Mouse (Mus musculus): Measurements from ENCODE around the gene Cln3. TPM values are rescaled to one million over a fixed set of nuclear protein-coding genes. Genes with fewer than 3 reads are reported as not detected.
A peak's percentile ranks its signal among the peaks of the same experiment; 100 is the strongest.

Cln3 gene
- polyA plus RNA-seq, 1 experiment: 3.6 TPM

- Histone ChIP-seq H3K36me3 (ENCODE audit: control insufficient read depth, insufficient read depth) (no peaks in the 10 kb centered on the region), H3ac (ENCODE audit: control insufficient read depth, insufficient read length) (no peak overlapping the region), H3K4me2 (ENCODE audit: low read depth) (no peak overlapping the region), H3K27me3 (ENCODE audit: control insufficient read depth, insufficient read depth, insufficient read length) (no peaks in the 10 kb centered on the region), H3K79me2 (ENCODE audit: control insufficient read depth, insufficient read depth) (peaks cover 3% of the 10 kb centered on the region), H3K4me3 (no peak overlapping the region)
- TF ChIP-seq E2F4 (IDR thresholded peaks at IDR 0.05; ENCODE audit: insufficient read depth): no peak
- TF ChIP-seq MYOG (IDR thresholded peaks at IDR 0.05; ENCODE audit: control insufficient read depth in 1 of 3, insufficient read depth in 1 of 3, insufficient read length in 2 of 3, low read depth in 2 of 3): no peak
- no peak for TF ChIP-seq TCF3 (IDR thresholded peaks at IDR 0.05; ENCODE audit: insufficient read length, low read depth)
- TF ChIP-seq SRF (IDR thresholded peaks at IDR 0.05; ENCODE audit: control insufficient read depth, insufficient read length, low read depth): no peak
- TF ChIP-seq POLR2AphosphoS2 (IDR thresholded peaks at IDR 0.05; ENCODE audit: insufficient read length, low read depth): no peak
- TF ChIP-seq MAX (IDR thresholded peaks at IDR 0.05; ENCODE audit: low read depth): no peak
- no peak for TF ChIP-seq CEBPB (IDR thresholded peaks at IDR 0.05; ENCODE audit: insufficient read depth, poor library complexity, severe bottlenecking)
- no peak for TF ChIP-seq TCF12 (IDR thresholded peaks at IDR 0.05; ENCODE audit: insufficient read depth, poor library complexity, severe bottlenecking)
- no peak for TF ChIP-seq MYOD1 (IDR thresholded peaks at IDR 0.05; ENCODE audit: control insufficient read depth in 1 of 3, insufficient read length in 2 of 3, low read depth in 2 of 3)
- no peak for TF ChIP-seq USF1 (IDR thresholded peaks at IDR 0.05; ENCODE audit: low read depth)
- TF ChIP-seq POLR2A (IDR thresholded peaks at IDR 0.05; ENCODE audit: insufficient read length, low read depth): no peak
- no peak for TF ChIP-seq REST (IDR thresholded peaks at IDR 0.05; ENCODE audit: insufficient read depth, insufficient read length)
Observed at GRCm38 (mm10) chr7:126629915-126630314, 44.3 kb upstream of the Cln3 start.

- Histone ChIP-seq H3K4me2 (ENCODE audit: low read depth) (peak overlapping the region; percentile 64), H3K4me3 (no peak overlapping the region), H3K27me3 (ENCODE audit: control insufficient read depth, insufficient read depth, insufficient read length) (no peaks in the 10 kb centered on the region), H3K79me2 (ENCODE audit: control insufficient read depth, insufficient read depth) (peaks cover 21% of the 10 kb centered on the region), H3ac (ENCODE audit: control insufficient read depth, insufficient read length) (no peak overlapping the region), H3K36me3 (ENCODE audit: control insufficient read depth, insufficient read depth) (peaks cover 10% of the 10 kb centered on the region)
- TF ChIP-seq MYOD1 (IDR thresholded peaks at IDR 0.05; ENCODE audit: control insufficient read depth in 1 of 3, insufficient read length in 2 of 3, low read depth in 2 of 3) (no peak), MAX (IDR thresholded peaks at IDR 0.05; ENCODE audit: low read depth) (no peak), SRF (IDR thresholded peaks at IDR 0.05; ENCODE audit: control insufficient read depth, insufficient read length, low read depth) (no peak), USF1 (IDR thresholded peaks at IDR 0.05; ENCODE audit: low read depth) (no peak), E2F4 (IDR thresholded peaks at IDR 0.05; ENCODE audit: insufficient read depth) (no peak), MYOG (IDR thresholded peaks at IDR 0.05; ENCODE audit: control insufficient read depth in 1 of 3, insufficient read depth in 1 of 3, insufficient read length in 2 of 3, low read depth in 2 of 3) (no peak), TCF12 (IDR thresholded peaks at IDR 0.05; ENCODE audit: insufficient read depth, poor library complexity, severe bottlenecking) (no peak), POLR2AphosphoS2 (IDR thresholded peaks at IDR 0.05; ENCODE audit: insufficient read length, low read depth) (no peak), CEBPB (IDR thresholded peaks at IDR 0.05; ENCODE audit: insufficient read depth, poor library complexity, severe bottlenecking) (no peak), POLR2A (IDR thresholded peaks at IDR 0.05; ENCODE audit: insufficient read length, low read depth) (no peak), TCF3 (IDR thresholded peaks at IDR 0.05; ENCODE audit: insufficient read length, low read depth) (no peak)
Observed at GRCm38 (mm10) chr7:126628111-126628510, 42.5 kb upstream of the Cln3 start.

- H3K4me2 ChIP-seq (ENCODE audit: low read depth): peak overlapping the region; percentile 64
- H3ac ChIP-seq (ENCODE audit: control insufficient read depth, insufficient read length): peak overlapping the region; percentile 53
- TF ChIP-seq SRF (IDR thresholded peaks at IDR 0.05; ENCODE audit: control insufficient read depth, insufficient read length, low read depth) (no peak), TCF12 (IDR thresholded peaks at IDR 0.05; ENCODE audit: insufficient read depth, poor library complexity, severe bottlenecking) (no peak), USF1 (IDR thresholded peaks at IDR 0.05; ENCODE audit: low read depth) (no peak), MYOG (IDR thresholded peaks at IDR 0.05; ENCODE audit: control insufficient read depth in 1 of 3, insufficient read depth in 1 of 3, insufficient read length in 2 of 3, low read depth in 2 of 3) (no peak), CEBPB (IDR thresholded peaks at IDR 0.05; ENCODE audit: insufficient read depth, poor library complexity, severe bottlenecking) (no peak), TCF3 (IDR thresholded peaks at IDR 0.05; ENCODE audit: insufficient read length, low read depth) (no peak), POLR2AphosphoS2 (IDR thresholded peaks at IDR 0.05; ENCODE audit: insufficient read length, low read depth) (no peak), MYOD1 (IDR thresholded peaks at IDR 0.05; ENCODE audit: control insufficient read depth in 1 of 3, insufficient read length in 2 of 3, low read depth in 2 of 3) (no peak), E2F4 (IDR thresholded peaks at IDR 0.05; ENCODE audit: insufficient read depth) (no peak), MAX (IDR thresholded peaks at IDR 0.05; ENCODE audit: low read depth) (no peak), REST (IDR thresholded peaks at IDR 0.05; ENCODE audit: insufficient read depth, insufficient read length) (no peak), POLR2A (IDR thresholded peaks at IDR 0.05; ENCODE audit: insufficient read length, low read depth) (no peak)
- peaks cover 22% of the 10 kb centered on the region for H3K36me3 ChIP-seq (ENCODE audit: control insufficient read depth, insufficient read depth)
- peak overlapping the region; percentile 97 for H3K4me3 ChIP-seq
- no peaks in the 10 kb centered on the region for H3K27me3 ChIP-seq (ENCODE audit: control insufficient read depth, insufficient read depth, insufficient read length)
- H3K79me2 ChIP-seq (ENCODE audit: control insufficient read depth, insufficient read depth): peaks cover 24% of the 10 kb centered on the region
Observed at GRCm38 (mm10) chr7:126625807-126626600, 40.4 kb upstream of the Cln3 start.

- H3K27me3 ChIP-seq (ENCODE audit: control insufficient read depth, insufficient read depth, insufficient read length): no peaks in the 10 kb centered on the region
- H3ac ChIP-seq (ENCODE audit: control insufficient read depth, insufficient read length): peak overlapping the region; percentile 53
- peaks cover 24% of the 10 kb centered on the region for H3K79me2 ChIP-seq (ENCODE audit: control insufficient read depth, insufficient read depth)
- peak overlapping the region; percentile 97 for H3K4me3 ChIP-seq
- peak; percentile 92 for TF ChIP-seq CEBPB (IDR thresholded peaks at IDR 0.05; ENCODE audit: insufficient read depth, poor library complexity, severe bottlenecking)
- TF ChIP-seq USF1 (IDR thresholded peaks at IDR 0.05; ENCODE audit: low read depth): peak; percentile 38
- TF ChIP-seq POLR2AphosphoS2 (IDR thresholded peaks at IDR 0.05; ENCODE audit: insufficient read length, low read depth): peak; percentile 100
- no peak for TF ChIP-seq TCF3 (IDR thresholded peaks at IDR 0.05; ENCODE audit: insufficient read length, low read depth)
- TF ChIP-seq POLR2A (IDR thresholded peaks at IDR 0.05; ENCODE audit: insufficient read length, low read depth): peak; percentile 96
- no peak for TF ChIP-seq E2F4 (IDR thresholded peaks at IDR 0.05; ENCODE audit: insufficient read depth)
- peak; percentile 78 for TF ChIP-seq MAX (IDR thresholded peaks at IDR 0.05; ENCODE audit: low read depth)
- peak; percentile 48 to 95 (median 66) for TF ChIP-seq MYOG (IDR thresholded peaks at IDR 0.05; ENCODE audit: control insufficient read depth in 1 of 3, insufficient read depth in 1 of 3, insufficient read length in 2 of 3, low read depth in 2 of 3)
- peak in 2 of 3 experiments; percentile 85 to 92 for TF ChIP-seq MYOD1 (IDR thresholded peaks at IDR 0.05; ENCODE audit: control insufficient read depth in 1 of 3, insufficient read length in 2 of 3, low read depth in 2 of 3)
- no peak for TF ChIP-seq REST (IDR thresholded peaks at IDR 0.05; ENCODE audit: insufficient read depth, insufficient read length)
- peak; percentile 69 for TF ChIP-seq TCF12 (IDR thresholded peaks at IDR 0.05; ENCODE audit: insufficient read depth, poor library complexity, severe bottlenecking)
- TF ChIP-seq SRF (IDR thresholded peaks at IDR 0.05; ENCODE audit: control insufficient read depth, insufficient read length, low read depth): peak; percentile 38
- H3K4me2 ChIP-seq (ENCODE audit: low read depth): peak overlapping the region; percentile 96
- H3K36me3 ChIP-seq (ENCODE audit: control insufficient read depth, insufficient read depth): peaks cover 28% of the 10 kb centered on the region
Observed at GRCm38 (mm10) chr7:126625369-126625768, 39.8 kb upstream of the Cln3 start.

All from myocyte (in vitro differentiated cells).